Mouse (Mus musculus): ENCODE results near the gene Kcnj8. TPM values are rescaled to one million over a fixed set of nuclear protein-coding genes. Genes with fewer than 3 reads are reported as not detected.

The Kcnj8 gene
- polyA plus RNA-seq, 1 experiment from 2014 or later, result 4.3 TPM

- peak overlapping the region; percentile 97 for H3K4me2 ChIP-seq (replicated peaks)
- H3K4me1 ChIP-seq, result peaks cover 20% of the 10 kb centered on the region
- no peak for ATAC-seq (ENCODE audit: low FRiP score)
- H3K36me3 ChIP-seq, result no peaks in the 10 kb centered on the region
- whole genome bisulfite sequencing, result 9% methylated on average over 30 of the region's 30 CpGs
- no peak overlapping the region for H3K9ac ChIP-seq
- H3K9me3 ChIP-seq (replicated peaks), result no peaks in the 10 kb centered on the region
- peak overlapping the region; percentile 19 for H3K4me3 ChIP-seq
- no peak overlapping the region for H3K27ac ChIP-seq
- peaks cover 59% of the 10 kb centered on the region for H3K27me3 ChIP-seq
Observed at GRCm38 (mm10) chr6:142570046-142570770, 1.2 kb downstream of the Kcnj8 start.

GRCm38 (mm10) chr6:142568713-142569357 is 2.6 kb downstream of the Kcnj8 start:
- 35% methylated on average over 7 of the region's 7 CpGs for WGBS
- H3K4me2 ChIP-seq (replicated peaks), result no peak overlapping the region
- peaks cover 20% of the 10 kb centered on the region for H3K4me1 ChIP-seq
- no peaks in the 10 kb centered on the region for H3K9me3 ChIP-seq (replicated peaks)
- H3K4me3 ChIP-seq, result no peak overlapping the region
- H3K27ac ChIP-seq, result no peak overlapping the region
- H3K27me3 ChIP-seq, result peaks cover 56% of the 10 kb centered on the region
- ATAC-seq (ENCODE audit: low FRiP score), result no peak
- H3K9ac ChIP-seq, result no peak overlapping the region
- no peaks in the 10 kb centered on the region for H3K36me3 ChIP-seq

- H3K27ac ChIP-seq, result no peak overlapping the region
- no peaks in the 10 kb centered on the region for H3K36me3 ChIP-seq
- peaks cover 45% of the 10 kb centered on the region for H3K27me3 ChIP-seq
- no peak overlapping the region for H3K4me2 ChIP-seq (replicated peaks)
- no peak overlapping the region for H3K4me3 ChIP-seq
- peaks cover 20% of the 10 kb centered on the region for H3K4me1 ChIP-seq
- ATAC-seq (ENCODE audit: low FRiP score), result no peak
- WGBS, result 51% methylated on average over 5 of the region's 5 CpGs
- no peak overlapping the region for H3K9ac ChIP-seq
- H3K9me3 ChIP-seq (replicated peaks), result no peaks in the 10 kb centered on the region
Observed at GRCm38 (mm10) chr6:142567452-142567851, 4.0 kb downstream of the Kcnj8 start.

GRCm38 (mm10) chr6:142564746-142565145 is 6.7 kb downstream of the Kcnj8 start:
- Histone ChIP-seq H3K4me2 (replicated peaks) (no peak overlapping the region), H3K9ac (no peak overlapping the region), H3K9me3 (replicated peaks) (no peaks in the 10 kb centered on the region), H3K4me3 (no peak overlapping the region), H3K36me3 (no peaks in the 10 kb centered on the region), H3K27me3 (peaks cover 19% of the 10 kb centered on the region), H3K4me1 (no peaks in the 10 kb centered on the region), H3K27ac (no peak overlapping the region)
- no peak for ATAC-seq (ENCODE audit: low FRiP score)
- WGBS, result 95% methylated on average over 3 of the region's 3 CpGs

GRCm38 (mm10) chr6:142561151-142561550 is 10.3 kb downstream of the Kcnj8 start:
- no peaks in the 10 kb centered on the region for H3K9me3 ChIP-seq (replicated peaks)
- no peaks in the 10 kb centered on the region for H3K27me3 ChIP-seq
- no peak overlapping the region for H3K9ac ChIP-seq
- H3K27ac ChIP-seq, result no peak overlapping the region
- H3K4me3 ChIP-seq, result no peak overlapping the region
- ATAC-seq (ENCODE audit: low FRiP score), result no peak
- no peaks in the 10 kb centered on the region for H3K36me3 ChIP-seq
- no peaks in the 10 kb centered on the region for H3K4me1 ChIP-seq
- 85% methylated on average over 1 of the region's 1 CpGs for WGBS
- no peak overlapping the region for H3K4me2 ChIP-seq (replicated peaks)

GRCm38 (mm10) chr6:142558772-142559679 is 12.4 kb downstream of the Kcnj8 start:
- H3K4me1 ChIP-seq, result no peaks in the 10 kb centered on the region
- H3K4me2 ChIP-seq (replicated peaks), result no peak overlapping the region
- no peaks in the 10 kb centered on the region for H3K9me3 ChIP-seq (replicated peaks)
- no peak for ATAC-seq (ENCODE audit: low FRiP score)
- no peak overlapping the region for H3K27ac ChIP-seq
- no peak overlapping the region for H3K9ac ChIP-seq
- H3K27me3 ChIP-seq, result no peaks in the 10 kb centered on the region
- no peaks in the 10 kb centered on the region for H3K36me3 ChIP-seq
- no peak overlapping the region for H3K4me3 ChIP-seq
- WGBS, result 79% methylated on average over 10 of the region's 10 CpGs

GRCm38 (mm10) chr6:142558076-142558475 is 13.3 kb downstream of the Kcnj8 start:
- no peaks in the 10 kb centered on the region for H3K4me1 ChIP-seq
- ATAC-seq (ENCODE audit: low FRiP score), result no peak
- H3K9me3 ChIP-seq (replicated peaks), result no peaks in the 10 kb centered on the region
- 83% methylated on average over 10 of the region's 10 CpGs for WGBS
- no peak overlapping the region for H3K4me3 ChIP-seq
- H3K27ac ChIP-seq, result no peak overlapping the region
- no peak overlapping the region for H3K9ac ChIP-seq
- H3K27me3 ChIP-seq, result no peaks in the 10 kb centered on the region
- no peak overlapping the region for H3K4me2 ChIP-seq (replicated peaks)
- no peaks in the 10 kb centered on the region for H3K36me3 ChIP-seq

- Histone ChIP-seq H3K4me2 (replicated peaks) (no peak overlapping the region), H3K36me3 (no peaks in the 10 kb centered on the region), H3K27me3 (no peaks in the 10 kb centered on the region), H3K4me3 (no peak overlapping the region), H3K9me3 (replicated peaks) (no peaks in the 10 kb centered on the region), H3K9ac (no peak overlapping the region), H3K27ac (no peak overlapping the region), H3K4me1 (no peaks in the 10 kb centered on the region)
- no peak for ATAC-seq (ENCODE audit: low FRiP score)
- 64% methylated on average over 1 of the region's 1 CpGs for WGBS
Observed at GRCm38 (mm10) chr6:142555988-142556387, 15.4 kb downstream of the Kcnj8 start.

DNA sequence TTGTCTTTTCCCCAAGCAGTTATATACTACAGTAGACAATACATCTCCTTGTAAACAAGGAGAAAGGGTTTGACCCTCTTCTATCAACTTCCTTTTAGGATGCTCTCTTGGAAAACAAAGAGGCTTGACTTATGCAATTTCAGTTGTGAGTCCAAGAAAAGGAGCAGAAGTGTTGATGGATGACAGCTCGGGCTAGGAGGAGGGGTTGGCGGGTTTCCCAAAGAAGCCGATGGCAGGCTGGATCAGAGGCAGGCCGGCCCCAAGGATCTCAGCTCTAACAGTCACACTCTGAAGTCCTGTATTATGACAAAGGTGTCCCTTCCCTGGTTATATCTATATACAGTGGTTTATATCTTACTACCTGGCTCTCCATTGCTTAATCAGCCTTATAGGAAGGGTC is 19.9 kb downstream of the Kcnj8 start:
- no peaks in the 10 kb centered on the region for H3K36me3 ChIP-seq
- no peak overlapping the region for H3K27ac ChIP-seq
- H3K4me1 ChIP-seq, result no peaks in the 10 kb centered on the region
- H3K4me2 ChIP-seq (replicated peaks), result no peak overlapping the region
- H3K27me3 ChIP-seq, result no peaks in the 10 kb centered on the region
- no peak overlapping the region for H3K9ac ChIP-seq
- H3K9me3 ChIP-seq (replicated peaks), result no peaks in the 10 kb centered on the region
- no peak for ATAC-seq (ENCODE audit: low FRiP score)
- 74% methylated on average over 4 of the region's 4 CpGs for WGBS
- no peak overlapping the region for H3K4me3 ChIP-seq

- no peak overlapping the region for H3K27ac ChIP-seq
- WGBS, result 74% methylated on average over 4 of the region's 4 CpGs
- no peak for ATAC-seq (ENCODE audit: low FRiP score)
- H3K9me3 ChIP-seq (replicated peaks), result no peaks in the 10 kb centered on the region
- no peak overlapping the region for H3K4me2 ChIP-seq (replicated peaks)
- no peaks in the 10 kb centered on the region for H3K27me3 ChIP-seq
- no peaks in the 10 kb centered on the region for H3K4me1 ChIP-seq
- no peaks in the 10 kb centered on the region for H3K36me3 ChIP-seq
- H3K9ac ChIP-seq, result no peak overlapping the region
- no peak overlapping the region for H3K4me3 ChIP-seq
Observed at GRCm38 (mm10) chr6:142550871-142551270, 20.5 kb downstream of the Kcnj8 start.

GRCm38 (mm10) chr6:142548377-142548776 is 23.0 kb downstream of the Kcnj8 start:
- Histone ChIP-seq H3K9me3 (replicated peaks) (no peaks in the 10 kb centered on the region), H3K27ac (no peak overlapping the region), H3K4me1 (no peaks in the 10 kb centered on the region), H3K4me2 (replicated peaks) (no peak overlapping the region), H3K36me3 (no peaks in the 10 kb centered on the region), H3K4me3 (no peak overlapping the region), H3K9ac (no peak overlapping the region), H3K27me3 (no peaks in the 10 kb centered on the region)
- 94% methylated on average over 2 of the region's 2 CpGs for WGBS
- ATAC-seq (ENCODE audit: low FRiP score), result no peak

GRCm38 (mm10) chr6:142545132-142545531 is 26.3 kb downstream of the Kcnj8 start:
- WGBS, result 58% methylated on average over 14 of the region's 14 CpGs
- Histone ChIP-seq H3K4me3 (no peak overlapping the region), H3K27me3 (no peaks in the 10 kb centered on the region), H3K9ac (no peak overlapping the region), H3K36me3 (no peaks in the 10 kb centered on the region), H3K9me3 (replicated peaks) (no peaks in the 10 kb centered on the region), H3K27ac (no peak overlapping the region), H3K4me2 (replicated peaks) (peak overlapping the region; percentile 31), H3K4me1 (no peaks in the 10 kb centered on the region)
- no peak for ATAC-seq (ENCODE audit: low FRiP score)
